Mouse (Mus musculus): ENCODE results near the gene Rcsd1. TPM values are rescaled to one million over a fixed set of nuclear protein-coding genes. Genes with fewer than 3 reads are reported as not detected.

Rcsd1 gene
- polyA plus RNA-seq, 1 experiment from 2014 or later: 4.7 TPM

- ATAC-seq (ENCODE audit: low FRiP score, low TSS enrichment) (no peak), DNase-seq (no peak)
- Histone ChIP-seq H3K4me1 (ENCODE audit: control insufficient read depth, insufficient read depth, low read length) (no peaks in the 10 kb centered on the region), H3K4me2 (ENCODE audit: low read length) (no peak overlapping the region), H3K9me3 (ENCODE audit: control insufficient read depth, low read length) (no peaks in the 10 kb centered on the region), H3K27me3 (ENCODE audit: control insufficient read depth, insufficient read depth, low read length) (no peaks in the 10 kb centered on the region), H3K27ac (replicated peaks; ENCODE audit: low read depth, low read length) (no peak overlapping the region), H3K36me3 (ENCODE audit: control insufficient read depth, insufficient read depth, low read length) (no peaks in the 10 kb centered on the region), H3K9ac (replicated peaks; ENCODE audit: low read length) (no peak overlapping the region), H3K4me3 (replicated peaks; ENCODE audit: low read depth, low read length) (no peak overlapping the region)
- 67% methylated on average over 15 of the region's 15 CpGs for WGBS
Measured at GRCm38 (mm10) chr1:165678861-165679617, 30.5 kb downstream of the Rcsd1 start.

GRCm38 (mm10) chr1:165677558-165677957 is 32.0 kb downstream of the Rcsd1 start:
- Histone ChIP-seq H3K4me2 (ENCODE audit: low read length) (no peak overlapping the region), H3K27me3 (ENCODE audit: control insufficient read depth, insufficient read depth, low read length) (no peaks in the 10 kb centered on the region), H3K36me3 (ENCODE audit: control insufficient read depth, insufficient read depth, low read length) (no peaks in the 10 kb centered on the region), H3K4me1 (ENCODE audit: control insufficient read depth, insufficient read depth, low read length) (no peaks in the 10 kb centered on the region), H3K9me3 (ENCODE audit: control insufficient read depth, low read length) (no peaks in the 10 kb centered on the region), H3K4me3 (replicated peaks; ENCODE audit: low read depth, low read length) (no peak overlapping the region), H3K27ac (replicated peaks; ENCODE audit: low read depth, low read length) (no peak overlapping the region), H3K9ac (replicated peaks; ENCODE audit: low read length) (no peak overlapping the region)
- no peak for DNase-seq
- 60% methylated on average over 4 of the region's 4 CpGs for WGBS
- no peak for ATAC-seq (ENCODE audit: low FRiP score, low TSS enrichment)

- 75% methylated on average over 3 of the region's 3 CpGs for WGBS
Measured at GRCm38 (mm10) chr1:165676993-165677392, 32.6 kb downstream of the Rcsd1 start.

GRCm38 (mm10) chr1:165675167-165675566 is 34.4 kb downstream of the Rcsd1 start:
- Histone ChIP-seq H3K4me2 (ENCODE audit: low read length) (no peak overlapping the region), H3K27me3 (ENCODE audit: control insufficient read depth, insufficient read depth, low read length) (no peaks in the 10 kb centered on the region), H3K36me3 (ENCODE audit: control insufficient read depth, insufficient read depth, low read length) (no peaks in the 10 kb centered on the region), H3K9me3 (ENCODE audit: control insufficient read depth, low read length) (no peaks in the 10 kb centered on the region), H3K4me1 (ENCODE audit: control insufficient read depth, insufficient read depth, low read length) (no peaks in the 10 kb centered on the region), H3K9ac (replicated peaks; ENCODE audit: low read length) (no peak overlapping the region), H3K4me3 (replicated peaks; ENCODE audit: low read depth, low read length) (no peak overlapping the region), H3K27ac (replicated peaks; ENCODE audit: low read depth, low read length) (no peak overlapping the region)
- 89% methylated on average over 9 of the region's 9 CpGs for WGBS
- ATAC-seq (ENCODE audit: low FRiP score, low TSS enrichment) (no peak), DNase-seq (no peak)

More at GRCm38 (mm10) chr1:165676993-165677392, 32.6 kb downstream of the Rcsd1 start:
- Histone ChIP-seq H3K27ac (replicated peaks; ENCODE audit: low read depth, low read length) (no peak overlapping the region), H3K27me3 (ENCODE audit: control insufficient read depth, insufficient read depth, low read length) (no peaks in the 10 kb centered on the region), H3K4me3 (replicated peaks; ENCODE audit: low read depth, low read length) (no peak overlapping the region), H3K9me3 (ENCODE audit: control insufficient read depth, low read length) (no peaks in the 10 kb centered on the region), H3K9ac (replicated peaks; ENCODE audit: low read length) (no peak overlapping the region), H3K36me3 (ENCODE audit: control insufficient read depth, insufficient read depth, low read length) (no peaks in the 10 kb centered on the region), H3K4me1 (ENCODE audit: control insufficient read depth, insufficient read depth, low read length) (no peaks in the 10 kb centered on the region), H3K4me2 (ENCODE audit: low read length) (no peak overlapping the region)
- no peak for ATAC-seq (ENCODE audit: low FRiP score, low TSS enrichment)
- DNase-seq: no peak

GRCm38 (mm10) chr1:165672355-165672754 is 37.2 kb downstream of the Rcsd1 start:
- Histone ChIP-seq H3K9me3 (ENCODE audit: control insufficient read depth, low read length) (no peaks in the 10 kb centered on the region), H3K27me3 (ENCODE audit: control insufficient read depth, insufficient read depth, low read length) (no peaks in the 10 kb centered on the region), H3K27ac (replicated peaks; ENCODE audit: low read depth, low read length) (no peak overlapping the region), H3K4me3 (replicated peaks; ENCODE audit: low read depth, low read length) (no peak overlapping the region), H3K4me1 (ENCODE audit: control insufficient read depth, insufficient read depth, low read length) (no peaks in the 10 kb centered on the region), H3K9ac (replicated peaks; ENCODE audit: low read length) (no peak overlapping the region), H3K4me2 (ENCODE audit: low read length) (no peak overlapping the region), H3K36me3 (ENCODE audit: control insufficient read depth, insufficient read depth, low read length) (no peaks in the 10 kb centered on the region)
- 77% methylated on average over 9 of the region's 9 CpGs for WGBS
- DNase-seq (no peak), ATAC-seq (ENCODE audit: low FRiP score, low TSS enrichment) (no peak)

GRCm38 (mm10) chr1:165670056-165670455 is 39.5 kb downstream of the Rcsd1 start:
- Histone ChIP-seq H3K4me1 (ENCODE audit: control insufficient read depth, insufficient read depth, low read length) (no peaks in the 10 kb centered on the region), H3K4me2 (ENCODE audit: low read length) (no peak overlapping the region), H3K4me3 (replicated peaks; ENCODE audit: low read depth, low read length) (no peak overlapping the region), H3K27me3 (ENCODE audit: control insufficient read depth, insufficient read depth, low read length) (no peaks in the 10 kb centered on the region), H3K27ac (replicated peaks; ENCODE audit: low read depth, low read length) (no peak overlapping the region), H3K36me3 (ENCODE audit: control insufficient read depth, insufficient read depth, low read length) (no peaks in the 10 kb centered on the region), H3K9ac (replicated peaks; ENCODE audit: low read length) (no peak overlapping the region), H3K9me3 (ENCODE audit: control insufficient read depth, low read length) (no peaks in the 10 kb centered on the region)
- DNase-seq (no peak), ATAC-seq (ENCODE audit: low FRiP score, low TSS enrichment) (no peak)
- WGBS: 81% methylated on average over 6 of the region's 6 CpGs

- WGBS: 83% methylated on average over 4 of the region's 4 CpGs
- H3K36me3 ChIP-seq (ENCODE audit: control insufficient read depth, insufficient read depth, low read length): no peaks in the 10 kb centered on the region
- H3K9me3 ChIP-seq (ENCODE audit: control insufficient read depth, low read length): no peaks in the 10 kb centered on the region
- H3K4me1 ChIP-seq (ENCODE audit: control insufficient read depth, insufficient read depth, low read length): no peaks in the 10 kb centered on the region
- H3K4me2 ChIP-seq (ENCODE audit: low read length): no peak overlapping the region
- H3K4me3 ChIP-seq (replicated peaks; ENCODE audit: low read depth, low read length): no peak overlapping the region
- no peak overlapping the region for H3K27ac ChIP-seq (replicated peaks; ENCODE audit: low read depth, low read length)
- H3K27me3 ChIP-seq (ENCODE audit: control insufficient read depth, insufficient read depth, low read length): no peaks in the 10 kb centered on the region
- ATAC-seq (ENCODE audit: low FRiP score, low TSS enrichment) (no peak), DNase-seq (no peak)
- no peak overlapping the region for H3K9ac ChIP-seq (replicated peaks; ENCODE audit: low read length)
Measured at GRCm38 (mm10) chr1:165668904-165669303, 40.7 kb downstream of the Rcsd1 start.

GRCm38 (mm10) chr1:165667380-165667779 is 42.2 kb downstream of the Rcsd1 start:
- Histone ChIP-seq H3K4me3 (replicated peaks; ENCODE audit: low read depth, low read length) (no peak overlapping the region), H3K4me2 (ENCODE audit: low read length) (no peak overlapping the region), H3K9ac (replicated peaks; ENCODE audit: low read length) (no peak overlapping the region), H3K36me3 (ENCODE audit: control insufficient read depth, insufficient read depth, low read length) (no peaks in the 10 kb centered on the region), H3K27me3 (ENCODE audit: control insufficient read depth, insufficient read depth, low read length) (no peaks in the 10 kb centered on the region), H3K9me3 (ENCODE audit: control insufficient read depth, low read length) (no peaks in the 10 kb centered on the region), H3K4me1 (ENCODE audit: control insufficient read depth, insufficient read depth, low read length) (0 out of 2 replicates have a peak, but pooled peaks cover 7% of the 10 kb centered on the region), H3K27ac (replicated peaks; ENCODE audit: low read depth, low read length) (no peak overlapping the region)
- no peak for ATAC-seq (ENCODE audit: low FRiP score, low TSS enrichment)
- no peak for DNase-seq
- WGBS: 68% methylated on average over 13 of the region's 13 CpGs

- Histone ChIP-seq H3K36me3 (ENCODE audit: control insufficient read depth, insufficient read depth, low read length) (no peaks in the 10 kb centered on the region), H3K9ac (replicated peaks; ENCODE audit: low read length) (no peak overlapping the region), H3K4me1 (ENCODE audit: control insufficient read depth, insufficient read depth, low read length) (0 out of 2 replicates have a peak, but pooled peaks cover 7% of the 10 kb centered on the region), H3K4me2 (ENCODE audit: low read length) (no peak overlapping the region), H3K9me3 (ENCODE audit: control insufficient read depth, low read length) (no peaks in the 10 kb centered on the region), H3K4me3 (replicated peaks; ENCODE audit: low read depth, low read length) (no peak overlapping the region), H3K27me3 (ENCODE audit: control insufficient read depth, insufficient read depth, low read length) (no peaks in the 10 kb centered on the region), H3K27ac (replicated peaks; ENCODE audit: low read depth, low read length) (no peak overlapping the region)
- DNase-seq: no peak
- ATAC-seq (ENCODE audit: low FRiP score, low TSS enrichment): no peak
- WGBS: 94% methylated on average over 6 of the region's 6 CpGs
Measured at GRCm38 (mm10) chr1:165666944-165667343, 42.6 kb downstream of the Rcsd1 start.
